Mouse (Mus musculus) liver, adult 2 months (tissue): ENCODE results near the gene Iqgap3.

Source experiments
- CTCF ChIP-seq: fragments of 200-500 bp; IDR thresholded peaks from 2 replicates; pipeline ENCODE4 v1.5.1; 2011; ENCODE audit warnings: low read depth, low read length, control low read depth
- POLR2A ChIP-seq: fragments of 200-500 bp; IDR thresholded peaks from 2 replicates; pipeline ENCODE4 v1.6.1; 2011; ENCODE audit warnings: low read length, control low read depth; ENCODE audit not compliant: insufficient read depth; ENCODE audit errors: extremely low read depth

DNA sequence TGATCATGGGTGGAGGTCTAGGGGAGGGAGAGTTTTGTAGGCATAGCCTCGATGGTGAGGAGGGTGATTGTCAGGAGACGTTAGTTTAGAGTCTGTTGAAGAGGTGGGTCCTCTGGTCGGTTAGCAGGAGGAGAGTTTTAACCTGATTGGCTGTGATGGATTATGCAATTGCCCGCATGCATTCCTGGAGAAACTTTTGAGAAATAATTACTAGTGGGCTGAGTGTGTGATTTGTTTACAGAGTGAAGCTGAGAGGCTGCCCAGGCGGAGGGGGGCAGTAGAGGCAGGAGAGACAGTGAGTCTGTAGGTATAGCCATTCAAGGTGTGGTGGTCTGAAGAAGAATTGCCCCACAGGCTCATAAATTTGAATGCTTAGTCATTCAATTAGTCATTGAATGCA lies 48.3 kb upstream of the Iqgap3 start:
- TF ChIP-seq CTCF (no peak), POLR2A (no peak)
